Mouse (Mus musculus): ENCODE measurements around the gene Adck1.

Adck1 gene

DNA sequence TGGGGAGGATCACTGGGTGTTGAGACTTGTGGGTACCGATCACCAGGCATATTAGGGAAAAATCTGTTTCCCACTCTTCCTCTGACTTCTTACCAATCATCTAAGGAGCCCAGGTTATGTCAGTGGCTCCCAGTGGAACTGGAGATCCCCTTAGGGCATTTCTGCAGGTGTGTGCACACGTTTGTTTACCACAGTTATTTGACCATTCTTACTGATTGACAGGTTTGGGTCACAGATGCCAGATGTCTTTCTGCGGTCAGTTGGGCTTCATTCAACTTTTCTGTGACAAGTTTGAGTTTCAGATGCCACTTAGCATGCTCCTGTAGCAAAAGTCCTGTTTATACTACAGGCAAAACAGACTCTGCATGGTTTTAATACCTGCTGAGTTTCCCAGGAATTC is 112.5 kb downstream of the Adck1 start:
- DNase-seq (ENCODE audit: low spot score in 2 of 2): no peak

DNA sequence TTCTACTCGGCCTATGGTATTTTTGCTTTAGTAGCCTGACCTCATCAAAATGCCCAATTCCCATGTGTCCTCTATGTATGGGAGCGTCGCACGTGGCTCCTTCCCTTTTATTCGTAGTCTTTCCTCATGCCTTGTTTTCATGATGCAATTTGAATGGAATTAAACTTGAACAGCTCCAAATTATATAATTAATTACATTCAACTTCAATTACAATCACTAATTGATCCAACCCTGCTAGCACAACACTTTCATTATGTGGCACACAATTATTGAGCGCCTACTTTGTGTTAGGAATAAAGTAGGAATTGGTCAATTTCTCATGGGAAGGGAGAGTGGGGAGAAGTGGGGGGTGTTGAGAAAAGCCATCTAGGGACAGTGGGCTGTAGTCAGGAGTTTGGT is 113.4 kb downstream of the Adck1 start:
- no peak for DNase-seq (ENCODE audit: low spot score in 2 of 2)

DNA sequence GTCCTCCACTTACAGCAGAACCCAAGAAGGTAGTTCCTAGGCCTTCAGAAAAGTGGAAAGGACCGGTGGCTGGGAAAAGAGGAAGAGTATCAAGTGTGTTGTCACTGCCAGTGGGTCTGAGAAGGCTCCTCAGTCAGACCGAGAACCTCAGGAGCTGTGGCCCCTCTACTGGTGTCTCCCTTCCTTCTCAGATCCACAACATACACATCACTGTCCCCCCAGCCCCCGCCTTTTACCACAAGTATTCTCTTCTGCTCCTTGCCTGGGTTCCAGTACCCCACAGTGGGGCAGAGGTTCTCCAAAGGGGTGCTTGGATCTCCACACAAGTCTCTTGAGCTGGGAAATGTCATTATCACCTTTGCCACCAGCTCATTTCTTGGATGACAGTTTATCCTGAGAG is 115.5 kb downstream of the Adck1 start:
- DNase-seq (ENCODE audit: low spot score in 2 of 2): no peak

DNA sequence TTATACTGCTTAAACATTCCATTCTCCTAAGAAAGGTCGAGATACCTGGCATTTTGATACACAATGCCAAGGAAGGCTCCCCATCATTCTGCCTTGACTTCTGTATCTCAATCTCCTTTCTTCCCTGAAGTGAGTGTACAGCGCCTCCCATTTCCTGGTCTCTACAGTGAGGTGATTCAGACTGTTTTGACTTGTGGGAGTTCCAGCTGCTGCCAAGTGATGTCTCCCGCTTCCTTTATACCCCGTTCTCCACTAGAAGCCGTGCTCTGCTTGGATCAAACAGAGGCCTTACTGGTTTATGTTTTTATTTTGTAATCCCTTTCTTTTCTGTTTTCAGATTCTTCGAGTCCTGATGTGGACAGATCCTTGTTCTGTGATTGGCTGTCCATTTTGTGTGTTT is 116.3 kb downstream of the Adck1 start:
- no peak for DNase-seq (ENCODE audit: low spot score in 2 of 2)

DNA sequence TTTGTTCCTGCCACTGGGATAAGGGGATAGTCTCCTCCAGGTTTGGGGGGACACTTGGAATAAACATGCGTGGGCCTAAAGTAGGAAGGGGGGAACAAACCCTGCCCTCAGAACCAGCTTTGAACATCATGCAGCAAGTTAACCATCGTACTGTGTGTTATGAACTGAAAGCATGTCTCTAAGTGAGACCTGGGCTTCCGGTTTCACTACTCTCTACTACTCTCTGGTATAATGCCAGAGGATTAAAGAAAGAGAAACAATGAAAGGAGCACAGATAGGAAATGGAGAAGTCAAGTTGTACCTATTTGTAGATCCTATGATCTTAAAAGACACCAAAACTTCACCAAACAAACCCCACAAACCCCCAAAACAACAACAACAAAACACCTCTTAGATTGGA is 121.3 kb downstream of the Adck1 start:
- DNase-seq (ENCODE audit: low spot score in 2 of 2): no peak

DNA sequence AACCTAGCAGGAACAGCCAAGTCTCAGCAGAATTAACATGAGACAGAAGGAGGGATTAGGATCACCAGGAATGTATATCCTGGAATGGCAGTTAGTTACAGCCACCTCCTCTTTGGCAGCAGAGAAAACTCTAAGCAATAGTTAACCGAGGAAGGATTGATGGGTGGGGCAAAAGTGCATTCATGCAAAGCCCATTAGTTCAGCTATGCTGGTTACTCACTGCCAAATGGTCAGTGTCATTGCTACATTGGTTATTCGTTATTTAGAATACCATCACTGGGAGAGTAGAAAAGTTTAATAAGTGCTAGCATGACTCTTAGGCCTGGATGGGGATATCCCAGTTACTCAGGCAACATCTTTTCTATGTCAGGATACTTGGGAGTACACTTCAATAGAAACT is 130.5 kb downstream of the Adck1 start:
- no peak for DNase-seq (ENCODE audit: low spot score in 2 of 2)

Data from urinary bladder, adult 18-20 months (tissue).